Mouse (Mus musculus): ENCODE data around the gene Ptpn22.
"Not testable (repeated sequence)": the region's sequence is repeated elsewhere in the genome, so short reads cannot be mapped to it uniquely, and the experiment has no call there.

Ptpn22 gene

GRCm38 (mm10) chr3:103858881-103859801 is at the start of gene Ptpn22:
Gene Ptpn22, plus strand, starts transcription at chr3:103859795.
- DNase-seq = no peak

GRCm38 (mm10) chr3:103809799-103810150 is 49.8 kb upstream of the Ptpn22 start:
- no peak for DNase-seq

GRCm38 (mm10) chr3:103810967-103811366 is 48.6 kb upstream of the Ptpn22 start:
- no peak for DNase-seq

GRCm38 (mm10) chr3:103827548-103827947 is 32.0 kb upstream of the Ptpn22 start:
- DNase-seq = no peak

GRCm38 (mm10) chr3:103829036-103829435 is 30.6 kb upstream of the Ptpn22 start:
- DNase-seq = no peak

- DNase-seq = not testable (repeated sequence)
Measured at GRCm38 (mm10) chr3:103830681-103831080, 28.9 kb upstream of the Ptpn22 start.

- peak; percentile 62 to 65 for DNase-seq
Measured at GRCm38 (mm10) chr3:103831146-103831545, 28.4 kb upstream of the Ptpn22 start.

GRCm38 (mm10) chr3:103832426-103832825 is 27.2 kb upstream of the Ptpn22 start, which contains the start of gene Bcl2l15:
Gene Bcl2l15, plus strand, starts transcription at chr3:103832601.
- no peak for DNase-seq

GRCm38 (mm10) chr3:103834001-103834400 is 25.6 kb upstream of the Ptpn22 start:
- no peak for DNase-seq

- no peak for DNase-seq
Measured at GRCm38 (mm10) chr3:103835272-103835950, 24.2 kb upstream of the Ptpn22 start.

- DNase-seq = peak; percentile 74 to 77
Measured at GRCm38 (mm10) chr3:103835951-103836310, 23.7 kb upstream of the Ptpn22 start.

- DNase-seq = no peak
Measured at GRCm38 (mm10) chr3:103836453-103836852, 23.1 kb upstream of the Ptpn22 start.

- no peak for DNase-seq
Measured at GRCm38 (mm10) chr3:103839711-103840110, 19.9 kb upstream of the Ptpn22 start.

GRCm38 (mm10) chr3:103840195-103840594 is 19.4 kb upstream of the Ptpn22 start:
- not testable (repeated sequence) for DNase-seq

GRCm38 (mm10) chr3:103840946-103841345 is 18.6 kb upstream of the Ptpn22 start:
- not testable (repeated sequence) for DNase-seq

- DNase-seq = peak; percentile 85 to 93
Measured at GRCm38 (mm10) chr3:103850644-103851363, 8.8 kb upstream of the Ptpn22 start.

- DNase-seq = peak; percentile 46 to 63
Measured at GRCm38 (mm10) chr3:103851481-103851880, 8.1 kb upstream of the Ptpn22 start.

- peak; percentile 49 to 68 for DNase-seq
Measured at GRCm38 (mm10) chr3:103851882-103852281, 7.7 kb upstream of the Ptpn22 start.

- peak; percentile 92 to 96 for DNase-seq
Measured at GRCm38 (mm10) chr3:103852565-103853299, 6.9 kb upstream of the Ptpn22 start.

- DNase-seq = peak; percentile 56 to 65
Measured at GRCm38 (mm10) chr3:103853804-103854203, 5.8 kb upstream of the Ptpn22 start.

- peak; percentile 26 to 53 for DNase-seq
Measured at GRCm38 (mm10) chr3:103857036-103857805, 2.4 kb upstream of the Ptpn22 start.

Measured in cerebellum, postnatal 14 days (tissue).